Mouse (Mus musculus) MEL (cell line): ENCODE results near the gene Mier3. TPM values are rescaled to one million over a fixed set of nuclear protein-coding genes. Genes with fewer than 3 reads are reported as not detected.

Source experiments
- DNase-seq: peaks from one replicate; pipeline ENCODE4 v3.0.0; 2011; ENCODE audit warnings: low read depth, low spot score
- H3K27ac ChIP-seq: 2 replicates; pipeline ENCODE4 v1.5.1; 2012; ENCODE audit warnings: low read depth, mild to moderate bottlenecking, control low read depth, low read length, moderate library complexity; ENCODE audit not compliant: control insufficient read depth
- H3K27me3 ChIP-seq, 2 experiments: fragments of 150-350 bp in 1 of 2; sonication (generic) in 1 of 2; 2 replicates each; pipeline ENCODE4 v1.6.1; 2012; ENCODE audit warnings: low read length in 2 of 2, mild to moderate bottlenecking in 2 of 2, improper control_type of control experiment in 1 of 2, moderate library complexity in 1 of 2; ENCODE audit not compliant: insufficient read depth in 2 of 2, control insufficient read depth in 1 of 2
- H3K36me3 ChIP-seq, 2 experiments: 2 replicates each; pipeline ENCODE4 v1.6.1; 2012 to 2014; ENCODE audit warnings: low read length in 2 of 2, improper control_type of control experiment in 1 of 2, inconsistent platforms in 1 of 2, mild to moderate bottlenecking in 1 of 2; ENCODE audit not compliant: insufficient read depth in 2 of 2, control insufficient read depth in 1 of 2
- H3K4me1 ChIP-seq, 2 experiments: fragments of 150-350 bp in 1 of 2; sonication (generic) in 1 of 2; 2 replicates each; pipeline ENCODE4 v1.6.1; 2012; ENCODE audit warnings: low read length in 2 of 2, improper control_type of control experiment in 1 of 2, mild to moderate bottlenecking in 1 of 2; ENCODE audit not compliant: insufficient read depth in 2 of 2, control insufficient read depth in 1 of 2
- H3K4me3 ChIP-seq, 2 experiments: fragments of 150-350 bp in 1 of 2; sonication (generic) in 1 of 2; 2 replicates each; pipeline ENCODE4 v1.5.1; 2012; ENCODE audit warnings: low read depth in 2 of 2, low read length in 2 of 2, mild to moderate bottlenecking in 2 of 2, moderate library complexity in 2 of 2, control low read depth in 1 of 2, improper control_type of control experiment in 1 of 2; ENCODE audit not compliant: control insufficient read depth in 1 of 2, insufficient read depth in 1 of 2
- H3K79me2 ChIP-seq: 2 replicates; pipeline ENCODE4 v1.6.1; 2012; ENCODE audit warnings: mild to moderate bottlenecking, low read length, moderate library complexity; ENCODE audit not compliant: control insufficient read depth, poor library complexity, insufficient read depth
- H3K9ac ChIP-seq: 2 replicates; pipeline ENCODE4 v1.6.1; 2012; ENCODE audit warnings: low read depth, mild to moderate bottlenecking, control low read depth, low read length, moderate library complexity; ENCODE audit not compliant: control insufficient read depth, poor library complexity, severe bottlenecking
- H3K9me3 ChIP-seq: fragments of 150-350 bp; sonication (generic); replicated peaks from 2 replicates; pipeline ENCODE4 v1.6.1; 2012; ENCODE audit warnings: mild to moderate bottlenecking, low read length, improper control_type of control experiment, moderate library complexity; ENCODE audit not compliant: insufficient read depth
- BHLHE40 ChIP-seq: IDR thresholded peaks from 2 replicates; pipeline ENCODE4 v1.6.1; 2012; ENCODE audit warnings: low read depth, mild to moderate bottlenecking, inconsistent platforms, low read length, improper control_type of control experiment, borderline replicate concordance
- CTCF ChIP-seq, 3 experiments: IDR thresholded peaks in 2 of 3; conservative IDR thresholded peaks in 1 of 3; 2 replicates each; pipeline ENCODE4 v1.5.1; 2011 to 2012; ENCODE audit warnings: low read length in 3 of 3, low read depth in 2 of 3, mild to moderate bottlenecking in 2 of 3, improper control_type of control experiment in 1 of 3, inconsistent platforms in 1 of 3, mixed read lengths in 1 of 3, moderate library complexity in 1 of 3; ENCODE audit not compliant: control insufficient read depth in 1 of 3, insufficient read depth in 1 of 3, poor library complexity in 1 of 3, severe bottlenecking in 1 of 3
- ETS1 ChIP-seq: IDR thresholded peaks from 2 replicates; pipeline ENCODE4 v1.6.1; 2012; ENCODE audit warnings: low read depth, mild to moderate bottlenecking, inconsistent platforms, low read length, improper control_type of control experiment, moderate library complexity
- GATA1 ChIP-seq: IDR thresholded peaks from 2 replicates; pipeline ENCODE4 v1.6.1; 2011; ENCODE audit warnings: low read depth, low read length, improper control_type of control experiment
- JUND ChIP-seq: IDR thresholded peaks from 2 replicates; pipeline ENCODE4 v1.6.1; 2011; ENCODE audit warnings: low read depth, mild to moderate bottlenecking, improper control_type of control experiment, low read length
- KAT2A ChIP-seq: conservative IDR thresholded peaks from 2 replicates; pipeline ENCODE4 v1.6.1; 2012; ENCODE audit warnings: low read depth, low read length, improper control_type of control experiment, inconsistent platforms
- MAX ChIP-seq: IDR thresholded peaks from 2 replicates; pipeline ENCODE4 v1.6.1; 2011; ENCODE audit warnings: low read length, improper control_type of control experiment
- MEF2A ChIP-seq: IDR thresholded peaks from 2 replicates; pipeline ENCODE4 v1.6.1; 2014; ENCODE audit warnings: low read depth, mild to moderate bottlenecking, inconsistent platforms, low read length, improper control_type of control experiment; ENCODE audit not compliant: poor library complexity, insufficient replicate concordance, severe bottlenecking; ENCODE audit errors: extremely low read depth
- POLR2AphosphoS2 ChIP-seq: IDR thresholded peaks from 2 replicates; pipeline ENCODE4 v1.6.1; 2011; ENCODE audit warnings: low read length, improper control_type of control experiment
- SIN3A ChIP-seq: IDR thresholded peaks from 2 replicates; pipeline ENCODE4 v1.6.1; 2012; ENCODE audit warnings: low read length, improper control_type of control experiment, inconsistent platforms
- SMC3 ChIP-seq: IDR thresholded peaks from 2 replicates; pipeline ENCODE4 v1.6.1; 2011; ENCODE audit warnings: low read depth, low read length, improper control_type of control experiment
- TBP ChIP-seq: IDR thresholded peaks from 2 replicates; pipeline ENCODE4 v1.8.0; 2011; ENCODE audit warnings: low read depth, low read length, improper control_type of control experiment
- TCF12 ChIP-seq: IDR thresholded peaks from 2 replicates; pipeline ENCODE4 v1.6.1; 2014; ENCODE audit warnings: low read depth, mild to moderate bottlenecking, inconsistent platforms, low read length, improper control_type of control experiment, moderate library complexity
- USF2 ChIP-seq, 2 experiments: IDR thresholded peaks; 2 replicates each; pipeline ENCODE4 v1.6.1; 2011 to 2012; ENCODE audit warnings: improper control_type of control experiment in 2 of 2, low read length in 2 of 2, borderline replicate concordance in 1 of 2, inconsistent platforms in 1 of 2, low read depth in 1 of 2, mild to moderate bottlenecking in 1 of 2; ENCODE audit not compliant: insufficient read depth in 1 of 2
- ZC3H11A ChIP-seq: IDR thresholded peaks from 2 replicates; pipeline ENCODE4 v1.6.1; 2012; ENCODE audit warnings: low read depth, mild to moderate bottlenecking, inconsistent platforms, low read length, improper control_type of control experiment
- polyA plus RNA-seq, 2 experiments: library from polyadenylated mRNA; stranded (reverse) in 1 of 2; unstranded in 1 of 2; fragments of >175 nt in 1 of 2; fragments of >200 nt in 1 of 2; gene quantifications; 2 replicates each; pipeline versions ENCODE4 v1.2.1 to v1.2.4; 2012; ENCODE audit warnings: low replicate concordance in 2 of 2, low read depth in 1 of 2; ENCODE audit not compliant: insufficient read length in 2 of 2, insufficient read depth in 1 of 2, missing spikeins in 1 of 2
- total RNA-seq: library from RNA; depleted of rRNA; stranded (reverse); fragments of 300-350 nt; gene quantifications from 2 replicates; pipeline ENCODE4 v1.2.3, GENCODE M21; 2012

Gene Mier3
- total and polyA plus RNA-seq, 3 experiments, result 12.6 to 15.8 TPM; not detected in 1

GRCm38 (mm10) chr13:111656769-111657168 lies 24.0 kb upstream of the Mier3 start (continued):
- TF ChIP-seq TCF12 (peak; percentile 89), JUND (peak; percentile 99)

GRCm38 (mm10) chr13:111658501-111659280 lies 22.1 kb upstream of the Mier3 start:
- Histone ChIP-seq H3K36me3 (peaks cover 0 to 28% of the 10 kb centered on the region in 2 experiments; a peak in 2 of 4 replicates), H3K9me3 (no peaks in the 10 kb centered on the region), H3K27ac (no peak overlapping the region), H3K27me3 (no peaks in the 10 kb centered on the region), H3K4me3 (no peak overlapping the region), H3K4me1 (peaks cover 6 to 24% of the 10 kb centered on the region in 2 experiments), H3K79me2 (no peaks in the 10 kb centered on the region), H3K9ac (no peak overlapping the region; the same call in 1 of the 2 replicates)
- no peak for TF ChIP-seq JUND
- peak; percentile 31; the same call in 1 of the 2 replicates for TF ChIP-seq TBP
- no peak for TF ChIP-seq MEF2A
- TF ChIP-seq ETS1, result peak; percentile 69
- TF ChIP-seq ZC3H11A, result no peak
- peak; percentile 35; the same call in 1 of the 2 replicates for TF ChIP-seq GATA1
- no peak for TF ChIP-seq KAT2A
- no peak for TF ChIP-seq POLR2AphosphoS2
- no peak for TF ChIP-seq MAX
- TF ChIP-seq TCF12, result peak; percentile 29; the same call in 1 of the 2 replicates
- peak; percentile 77 for DNase-seq

- no peaks in the 10 kb centered on the region for H3K27me3 ChIP-seq
- peaks cover 0 to 28% of the 10 kb centered on the region in 2 experiments; a peak in 2 of 4 replicates for H3K36me3 ChIP-seq
- no peak overlapping the region for H3K4me3 ChIP-seq
- no peak for TF ChIP-seq CTCF (IDR thresholded peaks at IDR 0.05 in 2 of 3, conservative IDR thresholded peaks at IDR 0.05 in 1 of 3; ENCODE audit: control insufficient read depth in 1 of 3, insufficient read depth in 1 of 3, low read depth in 2 of 3, low read length in 3 of 3, poor library complexity in 1 of 3, severe bottlenecking in 1 of 3)
- TF ChIP-seq USF2 (IDR thresholded peaks at IDR 0.05; ENCODE audit: borderline replicate concordance in 1 of 2, insufficient read depth in 1 of 2, low read depth in 1 of 2, low read length in 2 of 2), result no peak
- TF ChIP-seq BHLHE40, result no peak
- no peak for TF ChIP-seq MAX
- no peak for TF ChIP-seq SIN3A
- TF ChIP-seq SMC3, result no peak
- no peak overlapping the region for H3K27ac ChIP-seq
- peaks cover 6 to 24% of the 10 kb centered on the region in 2 experiments for H3K4me1 ChIP-seq
- H3K79me2 ChIP-seq, result no peaks in the 10 kb centered on the region
- no peak for DNase-seq
- no peak overlapping the region for H3K9ac ChIP-seq
- H3K9me3 ChIP-seq, result no peaks in the 10 kb centered on the region
Measured at GRCm38 (mm10) chr13:111659430-111659829, 21.3 kb upstream of the Mier3 start.
